Mouse (Mus musculus): ENCODE results near the gene Sebox.

Sebox gene

GRCm38 (mm10) chr11:78535376-78536079 lies 32.3 kb downstream of the Sebox start:
- DNase-seq (ENCODE audit: extremely low spot score): peak; percentile 48

- peak; percentile 96 for DNase-seq (ENCODE audit: extremely low spot score)
Measured at GRCm38 (mm10) chr11:78536080-78536689, 32.9 kb downstream of the Sebox start, which contains the start of the genes Tnfaip1 and Ift20. TSS of gene Tnfaip1 (minus strand) at chr11:78536332. TSS of gene Ift20 (plus strand) at chr11:78536361.

- DNase-seq (ENCODE audit: extremely low spot score): no peak
Measured at GRCm38 (mm10) chr11:78536690-78537084, 33.4 kb downstream of the Sebox start.

GRCm38 (mm10) chr11:78540358-78540757 lies 37.1 kb downstream of the Sebox start:
- DNase-seq (ENCODE audit: extremely low spot score): no peak

GRCm38 (mm10) chr11:78544449-78545111 lies 41.3 kb downstream of the Sebox start:
- DNase-seq (ENCODE audit: extremely low spot score): no peak

GRCm38 (mm10) chr11:78545181-78545580 lies 41.9 kb downstream of the Sebox start:
- no peak for DNase-seq (ENCODE audit: extremely low spot score)

- no peak for DNase-seq (ENCODE audit: extremely low spot score)
Measured at GRCm38 (mm10) chr11:78547718-78548460, 44.6 kb downstream of the Sebox start.

- DNase-seq (ENCODE audit: extremely low spot score): no peak
Measured at GRCm38 (mm10) chr11:78549491-78549987, 46.3 kb downstream of the Sebox start.

- DNase-seq (ENCODE audit: extremely low spot score): peak; percentile 95
Measured at GRCm38 (mm10) chr11:78550168-78551058, 47.2 kb downstream of the Sebox start, which contains the start of gene Tmem97. TSS of gene Tmem97 (minus strand) at chr11:78550777.

- DNase-seq (ENCODE audit: extremely low spot score): no peak
Measured at GRCm38 (mm10) chr11:78551059-78551398, 47.8 kb downstream of the Sebox start.
